Mouse (Mus musculus) kidney, adult 2 months (tissue): ENCODE data around the gene Mtap. TPM values are rescaled to one million over a fixed set of nuclear protein-coding genes. Genes with fewer than 3 reads are reported as not detected.

Source experiments
- DNase-seq: peaks from one replicate; pipeline ENCODE4 v3.0.0; 2021
- H3K27ac ChIP-seq: fragments of 200-500 bp; 2 replicates; pipeline ENCODE4 v1.5.1; 2012; ENCODE audit warnings: low read depth, low read length, control low read depth, inconsistent platforms; ENCODE audit not compliant: insufficient read depth
- H3K27me3 ChIP-seq: fragments of 200-500 bp; replicated peaks from 2 replicates; pipeline ENCODE4 v1.6.1; 2012; ENCODE audit warnings: mild to moderate bottlenecking, moderate library complexity, low read length, inconsistent platforms; ENCODE audit not compliant: control insufficient read depth, insufficient read depth
- H3K36me3 ChIP-seq: fragments of 200-500 bp; 2 replicates; pipeline ENCODE4 v1.6.1; 2012; ENCODE audit warnings: mild to moderate bottlenecking, moderate library complexity, low read length, inconsistent platforms; ENCODE audit not compliant: control insufficient read depth, insufficient read depth
- H3K4me1 ChIP-seq: fragments of 200-500 bp; 2 replicates; pipeline ENCODE4 v1.6.1; 2011; ENCODE audit warnings: low read length; ENCODE audit not compliant: control insufficient read depth, insufficient read depth
- H3K4me3 ChIP-seq: fragments of 200-500 bp; 2 replicates; pipeline ENCODE4 v1.5.1; 2011; ENCODE audit warnings: mild to moderate bottlenecking, low read depth, low read length, control low read depth; ENCODE audit not compliant: insufficient read depth
- CTCF ChIP-seq: fragments of 200-500 bp; conservative IDR thresholded peaks from 2 replicates; pipeline ENCODE4 v1.5.1; 2011; ENCODE audit warnings: low read depth, mild to moderate bottlenecking, control low read depth, low read length, moderate library complexity, mixed read lengths; ENCODE audit not compliant: insufficient read depth, insufficient read length
- POLR2A ChIP-seq: fragments of 200-500 bp; IDR thresholded peaks from one replicate; pipeline ENCODE4 v1.6.1; 2011; ENCODE audit warnings: low read depth, low read length, control low read depth
- WGBS: fragments of 180-500 bp; shearing (Covaris S2); methylation state at CpG from one replicate; pipeline ENCODE4 v1.1.7; 2018; 5-methylcytosine and 5-hydroxymethylcytosine counted together
- polyA plus RNA-seq: library from polyadenylated mRNA; depleted of rRNA; stranded (reverse); fragments of >200 nt; gene quantifications from 2 replicates; pipeline ENCODE4 v1.2.3, GENCODE M21; 2012; rRNA removed

The Mtap gene
- polyA plus RNA-seq, 1 experiment, result 11.1 TPM

GRCm38 (mm10) chr4:89209310-89209709 is 72.4 kb downstream of the Mtap start:
- TF ChIP-seq POLR2A (no peak), CTCF (no peak)
- Histone ChIP-seq H3K27ac (no peak overlapping the region), H3K27me3 (no peaks in the 10 kb centered on the region), H3K4me3 (no peak overlapping the region), H3K4me1 (no peaks in the 10 kb centered on the region), H3K36me3 (no peaks in the 10 kb centered on the region)
- DNase-seq, result no peak

- no peaks in the 10 kb centered on the region for H3K36me3 ChIP-seq
- H3K27ac ChIP-seq, result no peak overlapping the region
- no peaks in the 10 kb centered on the region for H3K4me1 ChIP-seq
- H3K27me3 ChIP-seq, result no peaks in the 10 kb centered on the region
- no peak for DNase-seq
- WGBS, result 67% methylated on average over 7 of the region's 7 CpGs
- no peak for TF ChIP-seq POLR2A
- no peak for TF ChIP-seq CTCF
- H3K4me3 ChIP-seq, result no peak overlapping the region
Measured at GRCm38 (mm10) chr4:89210314-89210713, 73.4 kb downstream of the Mtap start.

GRCm38 (mm10) chr4:89212178-89212577 is 75.3 kb downstream of the Mtap start:
- 73% methylated on average over 3 of the region's 3 CpGs for WGBS
- H3K36me3 ChIP-seq, result no peaks in the 10 kb centered on the region
- H3K27ac ChIP-seq, result no peak overlapping the region
- no peak for DNase-seq
- H3K27me3 ChIP-seq, result no peaks in the 10 kb centered on the region
- no peaks in the 10 kb centered on the region for H3K4me1 ChIP-seq
- TF ChIP-seq POLR2A, result no peak
- TF ChIP-seq CTCF, result no peak
- H3K4me3 ChIP-seq, result no peak overlapping the region

Other genes with a start within 250 kb of the Mtap start
- gene Cdkn2a, start 157.5 kb downstream of the Mtap start, polyA plus RNA-seq, result 0.15 and 0.39 TPM in 2 replicates
- gene Cdkn2b, start 173.9 kb downstream of the Mtap start, polyA plus RNA-seq, result 5.1 and 7.2 TPM in 2 replicates